Mouse (Mus musculus) kidney, adult 11 months (tissue): ENCODE data around the gene Xk.
"Not testable (repeated sequence)": the region's sequence is repeated elsewhere in the genome, so short reads cannot be mapped to it uniquely, and the experiment has no call there.

Experiments
- DNase-seq: peaks from one replicate; pipeline ENCODE4 v3.0.0; 2022

Xk gene

DNA sequence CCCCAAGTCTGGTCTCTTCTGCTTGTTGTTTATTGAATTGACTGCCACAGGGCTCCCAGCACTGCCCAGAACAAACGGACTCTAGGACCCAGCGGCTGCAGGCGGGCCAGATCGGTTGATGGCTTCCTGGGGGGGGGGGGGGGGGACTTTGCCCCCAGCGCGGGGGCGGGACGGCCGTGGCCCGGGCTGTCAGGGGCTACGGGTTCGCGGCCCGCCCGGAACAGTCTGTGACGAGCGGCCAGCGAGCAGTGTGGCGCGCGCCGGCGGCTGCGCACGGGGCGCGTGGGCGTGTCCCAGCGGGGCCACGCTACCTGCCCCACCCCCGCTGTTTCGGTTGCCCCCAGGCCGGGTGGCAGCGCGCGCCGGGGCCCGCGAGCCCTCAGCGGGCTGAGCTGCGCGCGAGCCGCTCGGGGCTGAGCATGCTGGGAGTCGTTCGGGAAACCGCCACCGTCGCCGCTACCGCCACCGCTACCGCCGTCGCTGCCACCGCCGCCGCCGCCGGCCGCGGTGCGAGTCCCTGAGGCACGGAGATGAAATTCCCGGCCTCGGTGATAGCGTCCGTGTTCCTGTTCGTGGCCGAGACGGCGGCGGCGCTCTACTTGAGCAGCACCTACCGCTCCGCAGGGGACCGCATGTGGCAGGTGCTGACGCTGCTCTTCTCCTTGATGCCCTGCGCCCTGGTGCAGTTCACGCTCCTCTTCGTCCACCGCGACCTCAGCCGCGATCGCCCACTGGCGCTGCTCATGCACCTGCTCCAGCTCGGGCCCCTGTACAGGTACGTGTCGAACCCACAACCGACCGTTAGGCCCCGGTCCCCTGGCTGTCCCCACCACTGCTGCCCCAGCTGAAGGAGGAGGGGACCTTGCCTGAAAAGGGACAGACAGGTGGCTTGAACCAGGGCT lies at the start of gene Xk:
TSS of gene Xk (plus strand) at position 297 of the 902 bp plus-strand sequence.
- DNase-seq = peak; percentile 12

DNA sequence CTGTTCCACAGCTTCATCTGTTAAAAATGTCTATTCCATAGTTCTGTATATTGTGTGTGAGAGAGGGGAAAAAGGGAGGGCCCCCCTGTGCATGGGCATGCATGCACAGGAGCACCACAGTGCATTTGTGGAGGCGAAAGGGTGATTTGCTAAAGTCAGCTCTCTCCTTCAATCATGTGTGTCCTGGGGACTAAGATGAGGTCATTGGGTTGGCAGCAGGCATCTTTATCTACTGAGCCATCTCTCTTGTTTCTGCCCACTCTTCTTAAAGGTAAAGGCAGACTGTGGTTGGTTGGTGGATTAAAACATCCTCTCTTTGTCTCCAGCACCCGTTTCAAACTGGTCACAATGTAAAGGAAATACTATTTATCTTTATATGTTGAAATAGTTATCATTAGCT lies 45.5 kb upstream of the Xk start:
- DNase-seq = no peak

DNA sequence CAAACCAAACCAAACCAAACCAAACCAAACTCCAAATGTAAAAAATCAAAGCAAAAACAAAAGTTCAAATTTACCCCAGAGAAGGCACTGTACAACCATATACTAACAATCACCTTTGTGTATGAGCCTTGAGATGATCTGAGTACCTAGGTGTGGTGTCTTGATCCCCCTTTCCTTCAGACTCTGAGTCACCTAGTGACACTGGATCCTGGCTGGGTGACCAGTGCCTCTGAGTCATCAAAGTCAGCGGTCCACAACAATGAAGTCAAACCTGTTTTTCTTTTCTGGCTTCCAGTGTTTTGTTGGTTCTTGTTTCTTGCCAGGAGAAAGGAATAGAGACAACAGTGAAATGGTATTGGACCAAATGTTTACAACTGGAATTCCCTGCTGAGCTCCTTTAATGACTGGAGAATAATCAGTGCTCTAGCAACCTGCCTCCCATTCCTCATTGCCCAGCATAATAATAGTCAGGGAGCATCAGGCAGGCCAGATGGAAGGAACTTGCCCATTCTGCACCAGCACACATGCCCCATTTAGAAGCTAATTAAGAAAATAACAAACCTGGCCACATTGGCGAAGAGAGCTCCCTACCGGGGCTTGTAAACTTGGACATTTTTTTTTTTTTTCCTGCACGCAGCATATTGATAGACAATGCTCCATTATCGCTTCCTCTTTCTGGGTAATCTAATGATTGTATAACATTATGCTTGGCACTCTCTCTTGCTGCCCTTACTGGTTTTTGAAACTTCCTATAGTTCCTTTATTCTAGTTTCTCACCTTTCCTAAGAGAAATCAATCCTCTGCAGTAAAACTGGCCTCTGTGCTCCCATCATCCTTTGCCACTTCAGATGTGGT lies 31.6 kb upstream of the Xk start:
- no peak for DNase-seq

DNA sequence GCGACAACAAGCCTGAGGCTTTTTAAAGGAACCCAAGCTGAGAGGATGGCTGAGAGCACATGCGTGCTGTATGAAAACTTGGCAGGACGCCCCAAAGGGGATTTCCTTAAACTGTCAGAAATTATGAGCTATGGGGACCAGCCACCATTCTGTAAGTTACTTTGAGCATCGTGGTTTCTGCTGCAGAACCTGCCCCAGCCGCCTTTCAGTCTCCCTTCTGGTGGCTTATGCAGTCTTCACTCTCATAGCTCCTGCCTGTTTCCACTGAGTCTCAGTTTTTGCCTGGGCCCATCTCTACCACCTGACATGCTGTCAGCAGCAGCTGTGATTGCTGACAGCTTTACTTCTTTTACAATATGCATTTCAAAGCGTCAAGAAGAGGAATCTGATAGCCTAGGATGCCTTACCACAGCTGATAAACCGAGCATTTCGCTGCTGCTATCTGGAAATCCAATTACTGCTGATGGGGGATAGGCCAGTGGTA lies 29.1 kb upstream of the Xk start:
- no peak for DNase-seq

DNA sequence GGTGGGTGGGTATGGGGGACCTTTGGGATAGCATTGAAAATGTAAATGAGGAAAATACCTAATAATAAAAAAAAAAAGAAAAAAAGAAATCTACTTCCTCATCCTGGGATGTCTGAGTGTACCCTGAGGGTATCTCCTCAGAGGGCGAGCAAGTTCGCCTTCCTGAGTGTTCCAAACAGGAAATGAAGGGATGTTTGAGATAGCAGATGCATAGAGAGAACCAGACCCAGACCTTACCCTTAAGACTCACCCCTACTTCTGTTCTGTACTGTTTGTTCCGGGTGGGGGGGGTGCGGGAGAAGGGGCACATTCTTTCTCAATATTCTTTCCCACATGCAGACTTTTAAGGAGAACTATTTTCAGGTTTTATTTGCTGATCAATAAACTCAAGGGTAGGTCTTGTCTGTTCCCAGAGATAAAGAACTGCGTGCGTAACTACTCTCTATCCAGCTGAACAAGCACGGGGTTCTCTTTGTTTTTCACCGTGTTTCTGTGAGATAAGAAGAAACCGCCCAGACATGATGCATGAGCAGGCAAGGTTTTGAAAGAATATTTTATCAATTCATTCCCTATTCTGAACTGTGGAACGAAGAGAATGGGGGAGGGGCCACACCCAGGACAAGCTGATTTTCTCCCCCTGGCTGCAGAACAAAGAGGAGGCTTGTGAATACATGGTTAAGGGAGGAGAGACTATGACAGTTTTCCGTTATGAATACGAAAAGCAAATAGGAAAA lies 27.8 kb upstream of the Xk start:
- DNase-seq = no peak

DNA sequence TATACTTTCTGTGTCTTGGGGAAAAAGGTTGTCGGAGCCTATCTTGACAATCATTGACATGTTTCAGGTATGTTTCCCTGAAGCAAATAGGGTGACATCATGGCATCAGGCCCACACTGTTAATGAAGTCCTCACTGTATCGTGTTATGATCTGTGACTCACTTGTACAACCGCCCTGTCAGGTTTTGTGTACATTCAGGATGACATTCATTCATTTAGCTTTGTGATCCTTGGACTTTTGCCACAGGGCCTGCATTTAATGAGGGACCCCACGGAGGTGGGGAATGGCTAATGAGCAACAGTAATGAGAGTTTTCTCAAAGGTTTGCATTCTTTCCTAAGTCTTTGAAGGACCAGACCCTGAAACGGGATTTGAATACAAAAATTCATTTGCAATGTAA lies 23.6 kb upstream of the Xk start:
- DNase-seq = no peak

DNA sequence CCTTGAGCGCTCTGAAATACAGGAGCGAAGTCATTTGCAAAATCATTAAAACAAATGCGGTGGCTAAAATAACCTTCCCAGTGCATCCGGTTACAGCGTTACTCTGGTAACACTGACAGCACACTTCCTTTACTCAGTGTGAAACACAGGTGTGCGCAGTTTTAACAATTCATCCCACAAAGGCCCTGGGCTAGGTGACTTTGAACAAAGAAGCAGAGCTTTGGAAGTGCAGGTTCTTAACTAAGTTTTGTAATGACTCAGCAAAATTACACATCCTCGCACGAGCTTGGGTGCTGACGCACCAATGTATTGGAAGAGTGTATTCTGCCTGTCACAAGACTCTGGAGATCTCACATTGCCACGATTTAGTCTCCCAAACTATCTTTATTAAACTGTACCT lies 18.6 kb upstream of the Xk start:
- peak; percentile 5 for DNase-seq

DNA sequence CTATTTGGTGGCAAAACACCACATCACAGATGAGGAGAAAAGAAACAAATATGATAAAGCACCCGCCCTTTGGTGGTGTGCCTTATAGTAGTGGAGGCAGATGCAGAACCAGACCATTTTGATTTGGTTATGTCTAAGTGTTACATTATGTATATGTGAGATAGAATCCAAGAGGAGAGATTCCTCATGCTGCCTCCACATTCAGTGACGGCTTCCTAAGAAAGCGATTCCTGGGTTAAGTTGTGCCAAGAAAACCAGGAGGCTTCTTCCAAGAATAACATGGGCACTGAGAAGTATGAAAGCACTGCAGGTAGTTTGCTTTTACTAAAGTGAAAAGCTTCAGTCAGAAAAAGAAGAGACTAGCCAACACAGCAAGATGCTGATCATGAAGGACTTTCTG lies 17.7 kb upstream of the Xk start:
- no peak for DNase-seq

DNA sequence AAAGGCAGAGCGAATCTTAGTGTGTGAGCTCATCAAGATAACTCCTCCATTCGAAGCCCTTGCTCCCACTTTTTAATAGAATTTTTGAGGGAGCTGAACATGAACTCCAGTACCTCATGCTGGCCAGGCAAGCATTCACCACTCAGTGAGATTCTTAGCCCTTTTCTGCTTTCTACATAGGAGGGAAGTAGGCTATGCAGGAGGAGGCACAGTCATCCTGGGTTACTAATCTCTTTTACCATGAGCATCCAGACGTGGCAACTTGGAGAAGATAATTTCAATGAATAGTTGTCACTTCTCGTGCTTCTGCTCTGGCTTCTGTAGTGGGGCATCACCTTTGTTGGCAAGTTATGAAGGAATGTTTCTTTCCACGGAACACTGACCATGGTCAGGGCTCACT lies 15.8 kb upstream of the Xk start, which contains the start of gene Gm14862:
TSS of gene Gm14862 (minus strand) at position 134 of the 400 bp plus-strand sequence.
- DNase-seq = no peak

DNA sequence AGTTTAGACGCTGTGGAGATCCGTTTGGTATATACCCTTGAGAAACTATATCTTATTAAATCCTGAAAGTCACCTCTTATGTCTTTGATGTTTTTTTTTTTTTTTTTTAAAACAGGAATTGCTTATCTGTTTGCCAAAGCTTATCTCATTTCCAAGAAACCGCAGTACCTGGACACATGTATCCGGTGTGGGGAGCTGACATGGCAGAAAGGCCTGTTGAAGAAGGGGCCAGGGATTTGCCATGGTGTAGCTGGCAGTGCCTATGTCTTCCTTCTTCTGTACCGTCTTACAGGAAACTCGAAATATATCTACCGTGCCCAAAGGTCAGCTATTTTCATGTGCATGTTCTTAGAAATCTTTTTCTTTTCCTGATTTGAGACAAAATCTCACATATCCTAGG lies 14.7 kb upstream of the Xk start:
- no peak for DNase-seq

DNA sequence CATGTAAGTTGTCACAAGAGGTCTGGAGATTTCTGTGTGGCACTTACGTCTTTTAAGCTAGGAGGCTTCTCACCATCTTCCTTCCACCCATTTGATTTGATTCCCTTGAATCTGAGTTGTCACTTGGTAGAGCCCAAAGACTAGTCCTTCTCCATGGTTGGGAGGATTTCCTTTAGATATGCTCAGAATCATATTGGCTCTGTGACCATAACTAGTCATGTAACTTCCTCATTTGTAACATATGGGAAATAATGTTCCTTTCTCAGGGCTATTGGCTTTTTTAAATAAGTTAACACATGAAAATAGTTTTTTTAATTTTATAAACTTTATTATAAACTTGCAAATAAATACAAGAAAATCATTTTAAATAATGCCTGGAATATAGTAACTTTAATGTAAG lies 13.3 kb upstream of the Xk start:
- DNase-seq = no peak

DNA sequence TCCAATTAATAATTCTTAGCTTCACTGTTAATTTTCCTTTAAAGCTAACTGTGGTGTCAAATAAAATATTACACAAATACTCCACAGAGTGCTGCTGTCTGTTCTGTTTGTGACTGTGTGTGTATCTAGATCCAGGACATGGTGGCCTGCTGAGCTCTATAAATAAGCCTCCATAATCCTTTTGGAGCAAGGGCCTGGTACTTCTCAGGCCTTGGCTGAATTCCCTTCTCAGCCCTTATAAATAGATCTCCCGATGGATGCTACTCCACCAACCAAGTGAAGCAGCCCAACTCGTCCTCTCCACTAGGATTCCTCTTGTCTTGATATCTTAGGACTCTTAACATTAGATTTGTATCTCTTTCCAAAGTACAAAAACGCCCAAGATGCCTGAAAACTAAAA lies 1.4 kb upstream of the Xk start:
- no peak for DNase-seq

DNA sequence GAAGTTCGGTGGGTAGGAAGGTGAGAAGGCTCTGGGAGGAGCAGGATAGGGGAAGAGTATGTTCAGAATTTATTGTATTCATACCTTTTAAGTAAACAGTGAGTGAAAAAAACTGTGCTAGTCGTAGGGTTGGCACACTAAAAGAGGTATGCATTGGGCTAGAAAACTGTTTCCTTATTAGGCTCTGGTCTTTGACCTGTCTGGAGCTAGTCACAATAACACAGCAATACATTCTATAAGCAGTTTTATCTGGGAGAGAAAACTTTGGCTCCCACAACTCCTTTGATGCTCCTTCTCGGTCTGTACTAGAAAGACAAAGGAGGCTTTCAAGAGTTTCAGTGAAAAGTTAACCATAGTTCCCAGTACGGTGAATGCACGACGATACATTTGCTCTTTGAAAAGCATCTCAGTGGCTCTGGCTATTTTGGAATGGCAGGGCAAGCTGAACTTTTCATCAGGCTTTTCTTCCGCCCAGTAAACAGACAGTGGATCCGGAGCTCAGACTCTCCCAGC lies 553 bp upstream of the Xk start:
- no peak for DNase-seq

DNA sequence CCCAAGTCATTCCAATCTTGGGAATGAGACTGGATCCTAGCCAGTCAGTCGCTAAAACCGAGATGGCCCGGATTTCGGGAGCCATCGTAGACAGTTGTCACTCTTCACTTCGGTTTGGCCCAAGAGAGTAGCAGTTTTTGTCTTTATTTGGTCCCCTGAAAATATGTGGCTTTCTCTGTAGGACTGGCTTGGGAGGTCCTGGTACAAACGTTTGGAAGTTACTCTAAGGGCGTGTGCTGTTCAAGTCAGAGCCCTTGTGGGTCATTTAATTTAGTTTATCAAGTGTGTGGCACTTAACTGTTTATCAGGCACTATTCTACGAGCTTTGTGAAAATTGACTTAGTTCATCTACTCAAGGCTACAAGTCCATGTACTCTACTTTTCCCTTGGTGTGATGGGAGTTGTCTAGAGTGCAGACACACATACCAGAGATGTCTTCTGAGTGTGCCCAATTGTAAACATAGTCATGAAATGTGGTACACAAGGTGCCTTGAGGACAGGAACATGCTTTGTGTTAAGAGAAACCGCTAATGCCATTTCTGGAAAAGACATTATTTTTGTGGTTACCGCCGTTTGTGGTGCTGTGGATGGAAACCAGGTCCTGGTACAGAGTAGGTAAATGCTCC lies 934 bp downstream of the Xk start:
- no peak for DNase-seq

DNA sequence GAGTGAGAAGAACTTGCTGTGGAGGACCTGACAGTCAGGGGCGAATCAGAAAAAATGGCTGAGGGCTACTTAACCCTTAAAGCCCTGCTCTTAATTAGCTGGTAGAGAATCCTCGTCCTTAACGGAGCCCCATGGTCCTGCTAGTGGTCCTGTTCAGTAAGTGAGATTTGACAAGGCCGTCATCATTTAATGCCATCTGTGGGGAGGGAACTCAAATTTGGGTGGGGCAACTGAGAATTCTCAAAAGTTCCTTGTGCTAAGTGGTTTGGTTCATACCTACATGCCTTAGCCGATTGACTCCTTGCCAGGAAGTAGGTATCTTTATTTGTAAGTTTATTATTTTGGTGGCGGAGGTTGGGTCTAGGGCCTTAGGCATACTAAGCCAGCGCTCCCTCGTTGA lies 1.8 kb downstream of the Xk start:
- DNase-seq = no peak

DNA sequence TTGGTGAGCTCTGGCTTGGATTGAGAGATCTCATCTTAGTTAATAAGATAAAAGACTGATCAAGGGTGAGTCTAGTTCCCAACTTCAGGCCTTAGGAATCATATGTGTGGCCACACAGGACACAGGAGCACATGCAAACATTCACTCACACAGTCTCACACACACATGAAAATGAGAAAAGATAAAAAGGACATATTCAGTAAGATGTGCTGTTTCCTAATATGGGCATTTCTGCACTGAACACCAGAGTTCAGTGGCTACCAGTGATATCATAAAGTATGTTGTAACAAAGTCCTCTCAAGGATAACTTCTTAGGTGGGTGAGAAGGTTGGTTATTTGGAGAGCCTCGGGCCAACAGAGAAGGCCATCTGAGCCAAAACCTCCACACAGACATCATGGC lies 10.9 kb downstream of the Xk start, which contains the start of gene H2al1m:
TSS of gene H2al1m (plus strand) at position 301 of the 400 bp plus-strand sequence.
- DNase-seq = not testable (repeated sequence)

DNA sequence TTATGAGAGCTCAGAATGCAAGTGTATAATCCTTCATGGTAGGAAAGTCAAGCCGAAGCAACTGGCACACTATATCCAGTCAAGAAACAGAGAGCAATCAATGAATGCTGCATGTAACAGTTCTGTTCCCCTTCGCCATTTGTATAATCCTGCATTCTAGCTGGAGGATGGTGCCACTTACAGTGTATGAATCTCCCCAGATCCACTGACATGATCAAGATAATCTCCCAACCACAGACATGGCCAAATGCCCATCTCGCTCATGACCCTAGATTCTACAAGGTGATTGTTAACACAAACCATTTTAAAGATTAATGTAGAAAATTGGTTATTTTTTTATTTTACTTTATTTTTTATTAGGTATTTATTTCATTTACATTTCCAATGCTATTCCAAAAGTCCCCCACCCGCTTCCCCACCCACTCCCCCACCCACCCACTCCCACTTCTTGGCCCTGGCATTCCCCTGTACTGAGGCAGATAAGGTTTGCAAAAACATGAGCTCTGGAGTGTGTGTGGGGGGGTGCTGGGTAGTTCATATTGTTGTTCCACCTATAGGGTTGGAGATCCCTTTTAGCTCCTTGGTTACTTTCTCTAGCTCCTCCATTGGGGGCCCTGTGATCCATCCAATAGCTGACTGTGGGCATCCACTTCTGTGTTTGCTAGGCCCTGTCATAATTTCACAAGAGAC lies 20.7 kb downstream of the Xk start:
- DNase-seq = not testable (repeated sequence)

DNA sequence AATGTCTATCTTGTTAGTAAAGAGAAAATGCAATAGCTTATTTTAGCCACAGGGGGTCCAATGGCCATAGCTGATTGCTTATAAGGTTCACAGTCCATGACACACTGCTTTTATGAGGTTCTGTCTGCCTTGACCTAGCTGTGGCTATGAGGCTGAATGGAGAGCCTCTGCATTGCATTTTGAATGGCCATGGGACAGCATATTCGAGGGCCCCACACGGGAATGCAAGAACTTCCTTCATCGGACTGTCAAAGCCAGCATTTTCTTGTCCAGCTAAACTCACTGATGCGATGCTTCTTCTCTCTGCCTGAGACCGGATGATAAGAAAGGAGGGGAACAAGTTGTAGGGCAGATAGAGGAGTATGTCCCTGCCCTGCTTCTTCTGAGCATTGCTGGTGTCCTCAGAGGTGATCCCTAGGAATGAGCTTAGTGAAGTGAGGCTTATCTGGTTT lies 25.9 kb downstream of the Xk start:
- DNase-seq = no peak

DNA sequence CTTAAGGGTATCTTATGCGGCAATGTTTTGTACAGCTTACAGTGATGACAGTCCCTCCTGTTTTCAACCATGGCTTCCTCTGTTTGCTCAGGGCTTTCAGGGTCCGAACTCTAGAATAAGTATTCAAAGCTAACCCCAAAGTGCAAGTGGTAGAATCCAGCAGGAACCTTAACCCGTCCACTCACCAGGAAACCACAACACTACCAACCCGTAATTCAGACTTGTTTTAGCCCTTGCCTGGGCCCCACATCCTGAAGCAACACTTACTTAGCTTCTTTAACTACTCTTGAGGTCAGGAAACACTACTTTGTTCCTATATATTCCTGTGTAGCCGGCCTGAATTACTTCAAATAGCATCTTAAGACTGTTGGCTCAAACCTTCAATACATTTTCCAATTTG lies 30.2 kb downstream of the Xk start:
- DNase-seq = no peak

DNA sequence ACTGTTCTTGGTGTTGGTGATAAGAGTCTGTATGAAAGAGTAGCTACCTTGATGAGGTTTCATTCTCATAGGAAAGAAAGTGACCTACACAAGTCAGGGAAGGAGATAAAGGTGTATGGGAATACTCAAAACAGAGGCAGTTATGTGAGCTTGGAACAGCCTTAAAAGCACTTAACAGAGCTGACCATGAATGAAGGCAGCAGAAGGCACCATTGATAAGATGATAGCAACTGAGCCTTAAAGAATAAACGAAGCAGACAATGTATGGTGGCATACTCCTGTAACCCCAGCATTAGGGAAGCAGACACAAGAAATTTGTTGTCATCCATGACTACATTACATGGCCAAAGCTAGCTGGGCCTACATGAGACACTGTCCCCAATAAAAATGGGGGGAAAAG lies 30.9 kb downstream of the Xk start:
- DNase-seq = no peak

DNA sequence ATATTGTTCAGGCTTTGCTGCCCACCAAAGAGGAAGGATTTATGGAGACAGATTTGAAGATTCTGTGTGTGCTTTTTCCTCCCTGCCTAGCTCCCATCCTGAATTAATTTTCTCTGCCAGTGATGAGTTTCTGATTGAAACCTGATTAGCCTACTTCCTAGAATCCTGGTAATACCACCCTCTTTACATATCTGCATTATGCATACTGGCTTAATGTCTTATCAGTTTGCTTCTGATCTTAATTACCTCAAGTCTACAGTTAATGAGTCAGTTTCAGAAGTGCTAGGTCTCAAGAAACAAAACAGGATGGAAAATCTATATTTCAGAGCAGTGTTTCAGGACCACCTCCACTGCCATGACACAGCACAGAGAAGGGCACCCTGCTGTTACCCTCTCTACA lies 43.9 kb downstream of the Xk start:
- not testable (repeated sequence) for DNase-seq

DNA sequence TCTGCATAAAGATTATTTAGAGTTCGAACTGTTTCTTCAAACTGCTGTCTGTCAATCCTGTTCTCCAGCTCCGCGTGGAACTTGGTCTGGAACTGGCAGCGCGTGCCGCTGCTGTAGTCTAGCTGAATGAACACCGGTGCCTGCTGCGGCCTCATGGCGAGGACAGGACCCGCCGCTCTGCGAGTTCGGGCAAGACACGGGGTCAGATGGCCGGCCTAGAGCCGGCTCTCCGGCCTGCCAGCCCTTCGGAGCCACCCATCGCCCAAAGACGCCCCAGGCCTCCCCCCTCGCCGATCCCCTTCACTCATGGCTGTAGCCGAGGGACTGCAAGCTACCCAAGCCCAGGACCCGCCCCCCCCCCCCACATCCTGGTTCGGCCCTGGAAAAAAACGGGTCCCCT lies 55.4 kb downstream of the Xk start:
- DNase-seq = not testable (repeated sequence)
